ENCODE assay signal across 8 mouse cellular contexts in genomic region chr2:31460025-31460571, GRCm38 (mm10). TPM values are rescaled to one million over a fixed set of nuclear protein-coding genes. Genes with fewer than 3 reads are reported as not detected.
DNase-seq lines count a peak whose midpoint lies in the region; ATAC-seq and TF ChIP-seq lines count a peak whose summit lies in the region.

No protein-coding gene starts in this region.

- ATAC-seq in intestine, postnatal 0 days: peak; percentile 42
- ATAC-seq in liver, postnatal 0 days: peak; percentile 52
- ATAC-seq in neural tube, embryonic 14.5 days (ENCODE audit: low read depth): peak; percentile 78; the same call in 1 of the 2 replicates

- H3K27me3 ChIP-seq in cerebellum, adult 2 months (ENCODE audit: control insufficient read depth, insufficient read depth, low read length): peaks cover 1% of the 10 kb centered on the region; the same call in 1 of the 2 replicates
- no peaks in the 10 kb centered on the region for H3K27me3 ChIP-seq in intestine, postnatal 0 days (replicated peaks; ENCODE audit: control insufficient read depth, insufficient read depth, low read length)
- peaks cover 6% of the 10 kb centered on the region; the same call in 1 of the 2 replicates for H3K27me3 ChIP-seq in liver, postnatal 0 days (ENCODE audit: insufficient read depth, low read length)
- peaks cover 20% of the 10 kb centered on the region for H3K27me3 ChIP-seq in neural tube, embryonic 14.5 days (ENCODE audit: control insufficient read depth, insufficient read depth, low read length)

- no peaks in the 10 kb centered on the region for H3K4me1 ChIP-seq in cerebellum, adult 2 months (ENCODE audit: control insufficient read depth, insufficient read depth, low read length)
- H3K4me1 ChIP-seq in embryonic fibroblast, embryonic 13.5 days (ENCODE audit: control insufficient read depth, insufficient read depth, low read length): 0 out of 2 replicates have a peak, but pooled peaks cover 15% of the 10 kb centered on the region
- H3K4me1 ChIP-seq in intestine, postnatal 0 days (replicated peaks; ENCODE audit: control insufficient read depth, insufficient read depth, low read length): 0 out of 2 replicates have a peak, but pooled peaks cover 11% of the 10 kb centered on the region
- peaks cover 26% of the 10 kb centered on the region for H3K4me1 ChIP-seq in liver, postnatal 0 days (ENCODE audit: insufficient read depth)
- H3K4me1 ChIP-seq in neural tube, embryonic 14.5 days (ENCODE audit: control insufficient read depth, insufficient read depth, low read length): no peaks in the 10 kb centered on the region

- H3K9me3 ChIP-seq in intestine, postnatal 0 days (ENCODE audit: control insufficient read depth): no peaks in the 10 kb centered on the region
- no peaks in the 10 kb centered on the region for H3K9me3 ChIP-seq in liver, postnatal 0 days (ENCODE audit: low read length)
- H3K9me3 ChIP-seq in neural tube, embryonic 14.5 days (ENCODE audit: control insufficient read depth, low read length): no peaks in the 10 kb centered on the region

- peak overlapping the region; percentile 74 for H3K4me2 ChIP-seq in intestine, postnatal 0 days (replicated peaks; ENCODE audit: low read depth)
- H3K4me2 ChIP-seq in liver, postnatal 0 days (ENCODE audit: low read depth, low read length): peak overlapping the region; percentile 75
- H3K4me2 ChIP-seq in neural tube, embryonic 14.5 days (ENCODE audit: low read depth, low read length): peak overlapping the region; percentile 63

- peak; percentile 93 for TF ChIP-seq EP300 in liver, postnatal 0 days (IDR thresholded peaks at IDR 0.05; ENCODE audit: low read depth)

- no peak for DNase-seq in cerebellum, adult 2 months
- DNase-seq in cerebellum, adult 18-20 months: no peak
- DNase-seq in ES-CJ7 (ENCODE audit: low read depth, low spot score): peak; percentile 60
- DNase-seq in liver, postnatal 0 days: peak; percentile 82
- no peak for DNase-seq in urinary bladder, postnatal 25 days (ENCODE audit: low spot score)

- no peak for TF ChIP-seq POLR2A in cerebellum, adult 2 months (IDR thresholded peaks at IDR 0.05; ENCODE audit: borderline replicate concordance, insufficient read depth, low read length)
- no peak for TF ChIP-seq POLR2A in embryonic fibroblast, embryonic 13.5 days (IDR thresholded peaks at IDR 0.05; ENCODE audit: low read depth, low read length)

- no peaks in the 10 kb centered on the region for H3K36me3 ChIP-seq in intestine, postnatal 0 days (ENCODE audit: control insufficient read depth, insufficient read depth)
- no peaks in the 10 kb centered on the region for H3K36me3 ChIP-seq in liver, postnatal 0 days (replicated peaks; ENCODE audit: insufficient read depth, low read length)
- no peaks in the 10 kb centered on the region for H3K36me3 ChIP-seq in neural tube, embryonic 14.5 days (ENCODE audit: control insufficient read depth, insufficient read depth, low read length)

- H3K4me3 ChIP-seq in cerebellum, adult 2 months (replicated peaks; ENCODE audit: insufficient read depth, low read depth, low read length): no peak overlapping the region
- peak overlapping the region; percentile 3; the same call in 1 of the 2 replicates for H3K4me3 ChIP-seq in embryonic fibroblast, embryonic 13.5 days (ENCODE audit: insufficient read depth, low read length)
- peak overlapping the region; percentile 35 for H3K4me3 ChIP-seq in intestine, postnatal 0 days (ENCODE audit: low read depth, low read length)
- peak overlapping the region; percentile 53 for H3K4me3 ChIP-seq in liver, postnatal 0 days (ENCODE audit: low read depth, low read length)
- H3K4me3 ChIP-seq in neural tube, embryonic 14.5 days (ENCODE audit: low read depth, low read length): peak overlapping the region; percentile 30

- no peak overlapping the region for H3K27ac ChIP-seq in cerebellum, adult 2 months (ENCODE audit: insufficient read depth, low read length)
- no peak overlapping the region for H3K27ac ChIP-seq in embryonic fibroblast, embryonic 13.5 days (ENCODE audit: insufficient read depth, low read length)
- H3K27ac ChIP-seq in intestine, postnatal 0 days (ENCODE audit: low read depth, low read length): peak overlapping the region; percentile 87
- H3K27ac ChIP-seq in liver, postnatal 0 days (ENCODE audit: low read depth): peak overlapping the region; percentile 98
- no peak overlapping the region for H3K27ac ChIP-seq in neural tube, embryonic 14.5 days (ENCODE audit: low read depth, low read length)

- H3K9ac ChIP-seq in intestine, postnatal 0 days (ENCODE audit: low read depth, low read length): peak overlapping the region; percentile 35; the same call in 1 of the 2 replicates
- H3K9ac ChIP-seq in liver, postnatal 0 days (replicated peaks): peak overlapping the region; percentile 84
- H3K9ac ChIP-seq in neural tube, embryonic 14.5 days (replicated peaks; ENCODE audit: low read depth, low read length): peak overlapping the region; percentile 46; the same call in 1 of the 2 replicates

- peak; percentile 24; the same call in 1 of the 2 replicates for TF ChIP-seq CTCF in cerebellum, adult 2 months (IDR thresholded peaks at IDR 0.05; ENCODE audit: borderline replicate concordance, insufficient read depth, low read depth, low read length)
- TF ChIP-seq CTCF in embryonic fibroblast, embryonic 13.5 days (IDR thresholded peaks at IDR 0.05; ENCODE audit: borderline replicate concordance, insufficient read depth, low read length): peak; percentile 26; the same call in 1 of the 2 replicates
- peak; percentile 80 for TF ChIP-seq CTCF in intestine, postnatal 0 days (IDR thresholded peaks at IDR 0.05; ENCODE audit: low read depth)
- peak; percentile 62 for TF ChIP-seq CTCF in liver, postnatal 0 days (IDR thresholded peaks at IDR 0.05; ENCODE audit: low read depth)

- 2% methylated on average over 48 of the region's 48 CpGs for WGBS in cerebellum, adult 2 months
- WGBS in intestine, postnatal 0 days: 5% methylated on average over 47 of the region's 48 CpGs
- 2% methylated on average over 48 of the region's 48 CpGs for WGBS in liver, postnatal 0 days (ENCODE audit: insufficient replicate concordance)
- whole genome bisulfite sequencing in neural tube, embryonic 14.5 days: under 1% methylated on average over 46 of the region's 48 CpGs

RNA-seq across cellular contexts. Expression of gene Ass1, which starts 9.9 kb away (rescaled TPM):
- 27.4 and 29.9 TPM in 2 replicates for polyA plus RNA-seq in cerebellum, adult 2 months (2012; rRNA removed)
- polyA plus RNA-seq in embryonic fibroblast, embryonic 13.5 days (2011; ENCODE audit: insufficient read length, low read depth, missing spikeins): 212 and 308 TPM in 2 replicates
- polyA plus RNA-seq in intestine, postnatal 0 days (2015; fragmentation: Nextera tagmentation; extraction: Ambion mirVana): 492 and 545 TPM in 2 replicates
- polyA plus RNA-seq in liver, postnatal 0 days (2015; fragmentation: Nextera tagmentation; extraction: Ambion mirVana): 853 and 957 TPM in 2 replicates
- 6.8 and 7.3 TPM in 2 replicates for polyA plus RNA-seq in neural tube, embryonic 14.5 days (2014; fragmentation: Nextera tagmentation; extraction: Ambion mirVana)

Comparison
In these comparisons a context has a peak if more than half of its experiments do, and no peak if none do; other contexts are left out.
1. DNase-seq: peak in ES-CJ7 (single experiment) and liver, postnatal 0 days (single experiment); none in cerebellum, adult 2 months (0 of 2), cerebellum, adult 18-20 months (0 of 2) and urinary bladder, postnatal 25 days (single experiment).
2. H3K27ac ChIP-seq: peak in intestine, postnatal 0 days (single experiment) and liver, postnatal 0 days (single experiment); none in cerebellum, adult 2 months (single experiment), embryonic fibroblast, embryonic 13.5 days (single experiment) and neural tube, embryonic 14.5 days (single experiment).
3. CTCF ChIP-seq: peak in every context shown above with its lines; median percentile 80 in intestine, postnatal 0 days; 62 in liver, postnatal 0 days; 26 in embryonic fibroblast, embryonic 13.5 days; 24 in cerebellum, adult 2 months.
4. Peak in every context shown above with its lines, with median percentiles within 50 percentile points of each other: ATAC-seq, H3K4me2 ChIP-seq and H3K9ac ChIP-seq.